Mouse (Mus musculus) CH12.LX (cell line): Measurements from ENCODE around the gene Stk39. TPM values are rescaled to one million over a fixed set of nuclear protein-coding genes. Genes with fewer than 3 reads are reported as not detected.

ENCODE experiments used
- DNase-seq: peaks from one replicate; pipeline ENCODE4 v3.0.0-alpha.2; 2013; ENCODE audit errors: extremely low read depth
- H3K27ac ChIP-seq: 2 replicates; pipeline ENCODE4 v1.5.1; 2012; ENCODE audit warnings: low read depth, mild to moderate bottlenecking, control low read depth, moderate library complexity; ENCODE audit not compliant: insufficient read depth
- H3K27me3 ChIP-seq: replicated peaks from 2 replicates; pipeline ENCODE3; 2012; ENCODE audit warnings: inconsistent platforms
- H3K36me3 ChIP-seq, 2 experiments: replicated peaks in 1 of 2; 2 replicates each; pipeline versions ENCODE3 to v1.6.1; 2012; ENCODE audit warnings: inconsistent platforms in 1 of 2, low read length in 1 of 2, mild to moderate bottlenecking in 1 of 2, mixed read lengths in 1 of 2, moderate library complexity in 1 of 2; ENCODE audit not compliant: control insufficient read depth in 1 of 2, insufficient read depth in 1 of 2
- H3K4me1 ChIP-seq, 2 experiments: 2 replicates each; pipeline ENCODE4 v1.6.1; 2012; ENCODE audit warnings: inconsistent platforms in 1 of 2, moderate library complexity in 1 of 2; ENCODE audit not compliant: insufficient read depth in 2 of 2, control insufficient read depth in 1 of 2
- H3K4me2 ChIP-seq: 2 replicates; pipeline ENCODE4 v1.6.1; 2012; ENCODE audit warnings: low read depth, mild to moderate bottlenecking, control low read depth; ENCODE audit not compliant: poor library complexity, insufficient read depth, severe bottlenecking
- H3K4me3 ChIP-seq, 3 experiments: fragments of 150-350 bp in 1 of 3; sonication (generic) in 1 of 3; replicated peaks in 1 of 3; 2 replicates each; pipeline versions ENCODE3 to v1.5.1; 2011 to 2012; ENCODE audit warnings: low read depth in 2 of 3, low read length in 2 of 3, mild to moderate bottlenecking in 2 of 3, moderate library complexity in 2 of 3, control low read depth in 1 of 3, improper control_type of control experiment in 1 of 3, inconsistent platforms in 1 of 3, mixed read lengths in 1 of 3; ENCODE audit not compliant: poor library complexity in 1 of 3
- H3K79me2 ChIP-seq: replicated peaks from 2 replicates; pipeline ENCODE4 v1.6.1; 2012; ENCODE audit warnings: mild to moderate bottlenecking, moderate library complexity; ENCODE audit not compliant: control insufficient read depth, poor library complexity, insufficient read depth, severe bottlenecking; ENCODE audit errors: extremely low read depth
- H3K9ac ChIP-seq: 2 replicates; pipeline ENCODE4 v1.6.1; 2012; ENCODE audit warnings: low read depth, mild to moderate bottlenecking, control low read depth, moderate library complexity; ENCODE audit not compliant: insufficient read depth
- H3K9me3 ChIP-seq: replicated peaks from 2 replicates; pipeline ENCODE3; 2012; ENCODE audit warnings: low read length, inconsistent platforms, mixed read lengths
- BHLHE40 ChIP-seq: IDR thresholded peaks from 2 replicates; pipeline ENCODE4 v1.6.1; 2011; ENCODE audit warnings: mild to moderate bottlenecking, low read depth, low read length, improper control_type of control experiment
- CHD1 ChIP-seq: IDR thresholded peaks from 2 replicates; pipeline ENCODE4 v1.6.1; 2012; ENCODE audit warnings: low read depth, low read length, improper control_type of control experiment, inconsistent platforms
- ELF1 ChIP-seq: IDR thresholded peaks from 2 replicates; pipeline ENCODE4 v1.6.1; 2014; ENCODE audit warnings: low read depth, mild to moderate bottlenecking, inconsistent platforms, low read length, improper control_type of control experiment
- IRF4 ChIP-seq: IDR thresholded peaks from 2 replicates; pipeline ENCODE4 v1.6.1; 2014; ENCODE audit warnings: low read depth, mild to moderate bottlenecking, inconsistent platforms, low read length, improper control_type of control experiment
- JUN ChIP-seq: IDR thresholded peaks from 2 replicates; pipeline ENCODE4 v1.6.1; 2011; ENCODE audit warnings: low read depth, mild to moderate bottlenecking, low read length, improper control_type of control experiment, moderate library complexity; ENCODE audit not compliant: insufficient read depth
- KAT2A ChIP-seq: IDR thresholded peaks from 2 replicates; pipeline ENCODE4 v1.6.1; 2012; ENCODE audit warnings: low read length, improper control_type of control experiment, inconsistent platforms; ENCODE audit not compliant: insufficient replicate concordance
- MAFK ChIP-seq: IDR thresholded peaks from 2 replicates; pipeline ENCODE4 v1.6.1; 2011; ENCODE audit warnings: low read length, improper control_type of control experiment; ENCODE audit not compliant: insufficient replicate concordance
- MAX ChIP-seq: IDR thresholded peaks from 2 replicates; pipeline ENCODE4 v1.6.1; 2011; ENCODE audit warnings: low read length, improper control_type of control experiment
- MAZ ChIP-seq: IDR thresholded peaks from 2 replicates; pipeline ENCODE4 v1.6.1; 2012; ENCODE audit warnings: low read depth, mild to moderate bottlenecking, inconsistent platforms, low read length, improper control_type of control experiment, moderate library complexity
- MEF2A ChIP-seq: IDR thresholded peaks from 2 replicates; pipeline ENCODE4 v1.6.1; 2014; ENCODE audit warnings: low read depth, mild to moderate bottlenecking, inconsistent platforms, low read length, improper control_type of control experiment, borderline replicate concordance
- MYC ChIP-seq: IDR thresholded peaks from 2 replicates; pipeline ENCODE4 v1.6.1; 2011; ENCODE audit warnings: low read depth, mild to moderate bottlenecking, improper control_type of control experiment, low read length
- POLR2A ChIP-seq: IDR thresholded peaks from 2 replicates; pipeline ENCODE4 v1.6.1; 2011; ENCODE audit warnings: low read depth, mild to moderate bottlenecking, improper control_type of control experiment, low read length
- RCOR1 ChIP-seq: conservative IDR thresholded peaks from 2 replicates; pipeline ENCODE4 v1.6.1; 2012; ENCODE audit warnings: low read depth, mild to moderate bottlenecking, inconsistent platforms, low read length, improper control_type of control experiment
- SMC3 ChIP-seq: IDR thresholded peaks from 2 replicates; pipeline ENCODE4 v1.6.1; 2011; ENCODE audit warnings: low read depth, low read length, improper control_type of control experiment
- UBTF ChIP-seq: IDR thresholded peaks from 2 replicates; pipeline ENCODE4 v1.6.1; 2012; ENCODE audit warnings: low read depth, mild to moderate bottlenecking, inconsistent platforms, low read length, improper control_type of control experiment, moderate library complexity
- USF2 ChIP-seq: conservative IDR thresholded peaks from 2 replicates; pipeline ENCODE4 v1.6.1; 2011; ENCODE audit warnings: low read depth, low read length, improper control_type of control experiment
- ZC3H11A ChIP-seq: IDR thresholded peaks from 2 replicates; pipeline ENCODE4 v1.6.1; 2012; ENCODE audit warnings: low read depth, mild to moderate bottlenecking, inconsistent platforms, low read length, improper control_type of control experiment
- ZKSCAN1 ChIP-seq: IDR thresholded peaks from 2 replicates; pipeline ENCODE4 v1.6.1; 2012; ENCODE audit warnings: low read depth, inconsistent platforms, low read length, improper control_type of control experiment, borderline replicate concordance
- ZNF384 ChIP-seq: IDR thresholded peaks from 2 replicates; pipeline ENCODE4 v1.6.1; 2012; ENCODE audit warnings: low read depth, low read length, improper control_type of control experiment, inconsistent platforms
- dilution Hi-C: fragments of 300-500 bp; cut with MboI; formaldehyde crosslinking; loops from 2 replicates; pipeline ENCODE4 v1.14.3; 2020; ENCODE audit warnings: low sequenced_read_pairs; ENCODE audit not compliant: extremely low pct_unique_long_range_greater_than_20kb, extremely low pct_ligation_motif_present
- in situ Hi-C: fragments of 300-500 bp; cut with MboI; formaldehyde crosslinking; loops from 3 replicates; pipeline ENCODE4 v1.14.3; 2019; ENCODE audit warnings: low sequenced_read_pairs, low pct_ligation_motif_present, low pct_unique_long_range_greater_than_20kb, mixed read lengths
- polyA plus RNA-seq: library from polyadenylated mRNA; unstranded; fragments of >175 nt; gene quantifications from 2 replicates; pipeline ENCODE4 v1.2.1, GENCODE M21; 2012; ENCODE audit warnings: low read depth; ENCODE audit not compliant: insufficient read length
- total RNA-seq, 2 experiments: library from RNA; depleted of rRNA; stranded (reverse); fragments of 300-350 nt in 1 of 2; fragments of >200 nt in 1 of 2; gene quantifications; 2 replicates each; pipeline ENCODE4 v1.2.3; 2012 to 2014

Stk39 gene
- total and polyA plus RNA-seq, 3 experiments: not detected

DNA sequence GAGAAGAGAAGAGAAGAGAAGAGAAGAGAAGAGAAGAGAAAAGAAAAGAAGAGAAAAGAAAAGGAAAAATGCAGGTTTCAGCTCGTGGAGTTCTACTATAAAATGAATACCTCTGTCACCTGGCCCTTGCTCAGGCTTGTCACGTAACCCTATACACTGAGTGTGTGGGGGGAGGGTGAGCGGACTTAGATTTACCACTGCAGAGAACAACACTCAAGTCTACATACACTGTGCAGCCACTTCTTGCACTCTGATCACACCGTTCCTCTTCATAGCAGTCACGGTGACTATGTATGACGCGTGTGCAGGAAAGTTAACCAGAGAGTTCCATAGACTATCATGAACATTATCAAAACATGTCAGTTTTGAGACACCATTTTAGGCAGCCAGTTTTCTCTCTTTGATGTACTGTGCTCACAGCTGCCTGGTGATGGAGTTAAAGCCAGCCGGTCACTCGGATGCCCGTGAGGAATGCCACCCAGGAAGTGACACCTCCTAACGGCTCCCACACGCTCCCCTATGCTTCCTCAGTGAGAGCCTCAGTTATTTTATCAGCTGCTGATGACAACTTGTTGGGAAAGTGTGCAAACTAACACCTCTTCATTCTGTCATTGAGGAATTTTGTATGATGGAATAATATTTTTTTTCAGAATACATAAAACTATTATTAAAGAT, 228.1 kb downstream of the Stk39 start:
- Histone ChIP-seq H3K27me3 (no peaks in the 10 kb centered on the region), H3K4me1 (no peaks in the 10 kb centered on the region), H3K79me2 (no peaks in the 10 kb centered on the region), H3K4me3 (no peak overlapping the region), H3K9ac (no peak overlapping the region), H3K4me2 (no peak overlapping the region), H3K27ac (no peak overlapping the region), H3K36me3 (no peaks in the 10 kb centered on the region), H3K9me3 (peaks cover 68% of the 10 kb centered on the region)
- in situ Hi-C loops: no loop called here
- TF ChIP-seq CHD1: no peak
- no peak for TF ChIP-seq USF2
- TF ChIP-seq ZC3H11A: no peak
- TF ChIP-seq RCOR1: no peak
- no peak for TF ChIP-seq MYC
- TF ChIP-seq MAZ: no peak
- no peak for TF ChIP-seq MAX
- TF ChIP-seq POLR2A: no peak
- no peak for TF ChIP-seq ZNF384
- TF ChIP-seq JUN: no peak
- TF ChIP-seq ELF1: no peak
- no peak for TF ChIP-seq IRF4
- TF ChIP-seq MAFK: no peak
- TF ChIP-seq SMC3: no peak
- TF ChIP-seq ZKSCAN1: no peak
- TF ChIP-seq BHLHE40: no peak
- no peak for TF ChIP-seq MEF2A
- no peak for TF ChIP-seq KAT2A
- no peak for DNase-seq
- dilution Hi-C loops: no loop called here

DNA sequence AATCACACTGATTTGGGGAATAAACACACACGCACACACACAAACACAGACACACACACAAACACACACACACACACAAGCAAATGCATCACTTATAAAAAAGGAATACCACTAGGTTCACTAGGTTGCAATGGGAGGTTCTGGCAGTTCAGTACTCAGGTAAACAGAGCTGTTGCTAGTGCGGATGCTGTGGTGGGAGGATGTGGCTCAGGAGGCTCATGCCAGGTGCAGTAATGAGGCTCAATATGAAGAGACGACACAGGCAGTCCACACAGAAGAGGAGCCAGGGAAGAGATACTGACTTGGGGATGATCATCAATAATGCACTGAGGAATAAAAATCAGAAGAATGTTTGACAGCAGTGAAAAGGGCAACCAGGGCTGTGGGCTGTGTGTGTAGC, 228.8 kb downstream of the Stk39 start:
- no peaks in the 10 kb centered on the region for H3K36me3 ChIP-seq
- dilution Hi-C loops: no loop called here
- DNase-seq: no peak
- no peak for TF ChIP-seq MAFK
- TF ChIP-seq UBTF: no peak
- H3K4me2 ChIP-seq: no peak overlapping the region
- in situ Hi-C loops: no loop called here
- no peaks in the 10 kb centered on the region for H3K79me2 ChIP-seq
- H3K4me3 ChIP-seq: no peak overlapping the region
- H3K9ac ChIP-seq: no peak overlapping the region
- H3K27ac ChIP-seq: no peak overlapping the region
- H3K9me3 ChIP-seq: peaks cover 68% of the 10 kb centered on the region
- H3K27me3 ChIP-seq: no peaks in the 10 kb centered on the region
- no peaks in the 10 kb centered on the region for H3K4me1 ChIP-seq
